In genomic region chr12:7670114-7670513, GRCm38 (mm10) we compare ENCODE assay signal across 26 mouse cellular contexts.
"Had no signal": no experiment of that assay in that cellular context is flagged by ENCODE, and none has a peak within 500 bp of the region (broad histone marks: within the 10 kb centered on the region; RNA-seq: fewer than 3 reads in every experiment).

No protein-coding gene starts in this region.

- H3K4me3 ChIP-seq: gastrocnemius, adult 2 months; heart, embryonic 10.5 days; heart, embryonic 12.5 days; hindbrain, embryonic 10.5 days; hindbrain, embryonic 12.5 days; intestine, embryonic 15.5 days; layer of hippocampus, adult 2 months; left cerebral cortex, adult 2 months; limb, embryonic 12.5 days; limb, embryonic 15.5 days; liver, embryonic 12.5 days had no signal

- H3K27me3 ChIP-seq: heart, embryonic 12.5 days; hindbrain, embryonic 12.5 days; intestine, embryonic 15.5 days; limb, embryonic 12.5 days; limb, embryonic 15.5 days; liver, embryonic 12.5 days had no signal

- H3K9me3 ChIP-seq: heart, embryonic 10.5 days; heart, embryonic 12.5 days; hindbrain, embryonic 10.5 days; hindbrain, embryonic 12.5 days; intestine, embryonic 15.5 days; limb, embryonic 12.5 days; limb, embryonic 15.5 days; liver, embryonic 12.5 days had no signal

- H3K4me2 ChIP-seq: heart, embryonic 12.5 days; hindbrain, embryonic 12.5 days; hindbrain, embryonic 14.5 days; intestine, embryonic 15.5 days; limb, embryonic 12.5 days; limb, embryonic 15.5 days; liver, embryonic 12.5 days had no signal

- H3K36me3 ChIP-seq: heart, embryonic 10.5 days; heart, embryonic 12.5 days; hindbrain, embryonic 10.5 days; hindbrain, embryonic 12.5 days; intestine, embryonic 15.5 days; limb, embryonic 12.5 days; limb, embryonic 15.5 days; liver, embryonic 12.5 days had no signal

- ATAC-seq: hindbrain, embryonic 16.5 days; inflammation-experienced regulatory T-cells, adult 6 months; intestine, embryonic 15.5 days; intestine, postnatal 0 days; liver, embryonic 12.5 days had no signal

- H3K27ac ChIP-seq: gastrocnemius, adult 2 months; heart, embryonic 10.5 days; hindbrain, embryonic 10.5 days; hindbrain, embryonic 12.5 days; hindbrain, embryonic 14.5 days; intestine, embryonic 15.5 days; layer of hippocampus, adult 2 months; left cerebral cortex, adult 2 months; limb, embryonic 12.5 days; limb, embryonic 15.5 days; liver, embryonic 12.5 days; liver, embryonic 14.5 days had no signal

- H3K9ac ChIP-seq: heart, embryonic 12.5 days; hindbrain, embryonic 12.5 days; hindbrain, embryonic 14.5 days; intestine, embryonic 15.5 days; limb, embryonic 12.5 days; limb, embryonic 15.5 days; liver, embryonic 12.5 days; liver, embryonic 14.5 days had no signal

- H3K4me1 ChIP-seq: heart, embryonic 10.5 days; heart, embryonic 12.5 days; hindbrain, embryonic 12.5 days; intestine, embryonic 15.5 days; limb, embryonic 12.5 days; limb, embryonic 15.5 days; liver, embryonic 12.5 days had no signal

- DNase-seq: gastrocnemius, adult 2 months; gastrocnemius, postnatal 10 days; gastrocnemius, postnatal 25 days; heart, adult 18-20 months; heart, postnatal 10 days; heart, postnatal 4 days; kidney, adult 2 months; kidney, adult 9 months; kidney, postnatal 10 days; kidney, postnatal 25 days; kidney, postnatal 4 days had no signal
